Mouse (Mus musculus): Measurements from ENCODE around the gene Dok5. TPM values are rescaled to one million over a fixed set of nuclear protein-coding genes. Genes with fewer than 3 reads are reported as not detected.

Dok5 gene
- total RNA-seq, 1 experiment from 2014 or later: not detected

Other genes starting within 250 kb of the Dok5 start
- 52.9 and 58.7 TPM in 2 replicates for gene Pfdn4, start 235.4 kb upstream of the Dok5 start, total RNA-seq (2017)
- gene Cyp24a1, start 234.7 kb upstream of the Dok5 start, total RNA-seq (2017): 0.44 TPM in 1 of 2 replicates, not detected in the other
- gene 4930470P17Rik, start 129.8 kb upstream of the Dok5 start, total RNA-seq (2017): not detected in 2 replicates